Mouse (Mus musculus) heart, adult 2 months (tissue): ENCODE measurements around the gene Hoxa10. TPM values are rescaled to one million over a fixed set of nuclear protein-coding genes. Genes with fewer than 3 reads are reported as not detected.

Experiments used
- DNase-seq, 2 experiments: peaks; one replicate each; pipeline ENCODE4 v3.0.0; 2021
- H3K27ac ChIP-seq: fragments of 200-600 bp; 2 replicates; pipeline ENCODE4 v1.8.1; 2022
- H3K27me3 ChIP-seq: fragments of 200-500 bp; 2 replicates; pipeline ENCODE4 v1.6.1; 2012; ENCODE audit warnings: mild to moderate bottlenecking, low read length, inconsistent platforms, mixed read lengths; ENCODE audit not compliant: control insufficient read depth, insufficient read depth
- H3K36me3 ChIP-seq: fragments of 200-500 bp; 2 replicates; pipeline ENCODE4 v1.6.1; 2012; ENCODE audit warnings: low read length, inconsistent platforms; ENCODE audit not compliant: control insufficient read depth, insufficient read depth
- H3K4me1 ChIP-seq: fragments of 200-500 bp; 2 replicates; pipeline ENCODE4 v1.6.1; 2011; ENCODE audit warnings: low read length; ENCODE audit not compliant: control insufficient read depth, insufficient read depth
- H3K4me3 ChIP-seq: fragments of 200-600 bp; 2 replicates; pipeline ENCODE4 v1.8.1; 2022
- H3K79me2 ChIP-seq: fragments of 200-500 bp; replicated peaks from 2 replicates; pipeline ENCODE4 v1.6.1; 2012; ENCODE audit warnings: mild to moderate bottlenecking, inconsistent platforms, low read length, moderate library complexity, mixed read lengths; ENCODE audit not compliant: control insufficient read depth, insufficient read depth
- H3K9ac ChIP-seq: fragments of 200-500 bp; 2 replicates; pipeline ENCODE4 v1.6.1; 2012; ENCODE audit warnings: low read depth, mild to moderate bottlenecking, control low read depth, inconsistent platforms, low read length, mixed read lengths
- CTCF ChIP-seq: fragments of 200-600 bp; IDR thresholded peaks from 2 replicates; pipeline ENCODE4 v1.8.1; 2022; ENCODE audit warnings: antibody characterized with exemption, mild to moderate bottlenecking, moderate library complexity
- EP300 ChIP-seq: fragments of 200-500 bp; IDR thresholded peaks from 2 replicates; pipeline ENCODE4 v1.6.1; 2011; ENCODE audit warnings: low read depth, low read length, control low read depth; ENCODE audit not compliant: insufficient read depth
- POLR2A ChIP-seq: fragments of 200-500 bp; IDR thresholded peaks from 2 replicates; pipeline ENCODE4 v1.6.1; 2011; ENCODE audit warnings: mild to moderate bottlenecking, low read depth, low read length, control low read depth; ENCODE audit not compliant: insufficient read depth
- WGBS: fragments of 180-500 bp; shearing (Covaris S2); methylation state at CpG from one replicate; pipeline ENCODE4 v1.1.7; 2018; 5-methylcytosine and 5-hydroxymethylcytosine counted together
- intact Hi-C: fragments of 180-260 bp; cut with DNase I; formaldehyde crosslinking; loops from one replicate; pipeline ENCODE4 v1.15.1; 2025
- polyA plus RNA-seq: library from polyadenylated mRNA; depleted of rRNA; stranded (reverse); fragments of >200 nt; gene quantifications from 2 replicates; pipeline ENCODE4 v1.2.3, GENCODE M21; 2012
- total RNA-seq, 2 experiments: library from RNA; stranded (reverse); gene quantifications; 2 replicates each; pipeline ENCODE4 v1.2.3; 2021

The Hoxa10 gene
- total and polyA plus RNA-seq, 3 experiments, result not detected

GRCm38 (mm10) chr6:52191860-52192550, 48.6 kb downstream of the Hoxa10 start:
- Histone ChIP-seq H3K4me3 (peak overlapping the region; percentile 55), H3K27ac (peak overlapping the region; percentile 52; the same call in 1 of the 2 replicates), H3K79me2 (no peaks in the 10 kb centered on the region), H3K4me1 (no peaks in the 10 kb centered on the region), H3K36me3 (no peaks in the 10 kb centered on the region), H3K27me3 (peaks cover 15% of the 10 kb centered on the region), H3K9ac (peak overlapping the region; percentile 34; the same call in 1 of the 2 replicates)
- intact Hi-C loops, result loop anchor here (2.0 to 5.0 kb wide), 2 partner anchors 33 to 105 kb away; partner anchors contain the start of gene Hoxa1
- WGBS, result 2% methylated on average over 36 of the region's 55 CpGs
- peak; percentile 84 to 86 for DNase-seq
- TF ChIP-seq POLR2A (peak; percentile 21; the same call in 1 of the 2 replicates), EP300 (no peak), CTCF (no peak)

- H3K79me2 ChIP-seq, result no peaks in the 10 kb centered on the region
- H3K4me3 ChIP-seq, result peak within 1 kb of the TSS; percentile 55
- H3K4me1 ChIP-seq, result no peaks in the 10 kb centered on the region
- intact Hi-C loops, result loop anchor here (2.0 to 5.0 kb wide), 2 partner anchors 32 to 104 kb away; partner anchors contain the start of gene Hoxa1
- H3K27me3 ChIP-seq, result peaks cover 16% of the 10 kb centered on the region
- 3% methylated on average over 95 of the region's 102 CpGs for WGBS
- H3K9ac ChIP-seq, result peak within 1 kb of the TSS; percentile 64
- TF ChIP-seq EP300 (no peak), POLR2A (no peak), CTCF (no peak)
- no peak for DNase-seq
- H3K27ac ChIP-seq, result peak within 1 kb of the TSS; percentile 52
- no peaks in the 10 kb centered on the region for H3K36me3 ChIP-seq
Observed at GRCm38 (mm10) chr6:52190906-52191810, 49.5 kb downstream of the Hoxa10 start, which contains the start of gene Hoxa4. Gene Hoxa4 (minus strand): TSS chr6:52191753.

GRCm38 (mm10) chr6:52190410-52190809, 50.2 kb downstream of the Hoxa10 start:
- DNase-seq, result no peak
- Histone ChIP-seq H3K36me3 (no peaks in the 10 kb centered on the region), H3K9ac (no peak overlapping the region), H3K79me2 (no peaks in the 10 kb centered on the region), H3K4me1 (no peaks in the 10 kb centered on the region), H3K27ac (no peak overlapping the region; the same call in 1 of the 2 replicates), H3K27me3 (peaks cover 20% of the 10 kb centered on the region), H3K4me3 (no peak overlapping the region; the same call in 1 of the 2 replicates)
- 8% methylated on average over 23 of the region's 23 CpGs for WGBS
- intact Hi-C loops, result loop anchor here (2.0 to 5.0 kb wide), 2 partner anchors 32 to 103 kb away; partner anchors contain the start of gene Hoxa1
- TF ChIP-seq POLR2A (no peak), EP300 (no peak), CTCF (no peak)

GRCm38 (mm10) chr6:52189909-52190308, 50.7 kb downstream of the Hoxa10 start:
- TF ChIP-seq EP300 (no peak), POLR2A (no peak), CTCF (no peak)
- H3K27me3 ChIP-seq, result peaks cover 20% of the 10 kb centered on the region
- 17% methylated on average over 8 of the region's 8 CpGs for WGBS
- intact Hi-C loops, result loop anchor here (2.0 to 5.0 kb wide), 2 partner anchors 31 to 103 kb away; partner anchors contain the start of gene Hoxa1
- no peak overlapping the region for H3K4me3 ChIP-seq
- no peaks in the 10 kb centered on the region for H3K36me3 ChIP-seq
- H3K9ac ChIP-seq, result no peak overlapping the region
- no peak overlapping the region for H3K27ac ChIP-seq
- H3K79me2 ChIP-seq, result no peaks in the 10 kb centered on the region
- DNase-seq, result no peak
- no peaks in the 10 kb centered on the region for H3K4me1 ChIP-seq

- no peaks in the 10 kb centered on the region for H3K4me1 ChIP-seq
- no peak overlapping the region for H3K4me3 ChIP-seq
- DNase-seq, result no peak
- H3K36me3 ChIP-seq, result no peaks in the 10 kb centered on the region
- H3K27ac ChIP-seq, result no peak overlapping the region
- H3K79me2 ChIP-seq, result no peaks in the 10 kb centered on the region
- TF ChIP-seq EP300, result no peak
- no peak for TF ChIP-seq POLR2A
- no peak for TF ChIP-seq CTCF
- 18% methylated on average over 5 of the region's 5 CpGs for WGBS
- intact Hi-C loops, result no loop called here
- H3K27me3 ChIP-seq, result peaks cover 26% of the 10 kb centered on the region
- no peak overlapping the region for H3K9ac ChIP-seq
Observed at GRCm38 (mm10) chr6:52189172-52189591, 51.5 kb downstream of the Hoxa10 start.
